Mouse (Mus musculus) heart, postnatal 14 days (tissue): ENCODE measurements at regions not wholly inside any gene's neighbourhood (a gene's known extent, or its start where the extent isn't known, plus 50 kb on each side); places are given as distances from the start of the nearest gene placed in this dataset.

ENCODE experiments used
- DNase-seq, 2 experiments: peaks; one replicate each; pipeline ENCODE4 v3.0.0; 2021 to 2022
- intact Hi-C: fragments of 180-260 bp; cut with DNase I; formaldehyde crosslinking; loops from one replicate; pipeline ENCODE4 v1.15.1; 2025

- intact Hi-C loops, result loop anchor here (10.0 kb wide), 1 partner anchor 114 kb away; no protein-coding TSS in a partner anchor
- DNase-seq, result peak; percentile 3 to 9
Measured at GRCm38 (mm10) chr5:91198620-91199019, 59.2 kb downstream of the Areg start.

GRCm38 (mm10) chr5:91200448-91200847 is 61.0 kb downstream of the Areg start:
- DNase-seq, result peak; percentile 8 to 40
- intact Hi-C loops, result loop anchor here (2.0 kb wide), 1 partner anchor 224 kb away; no protein-coding TSS in a partner anchor

- no peak for DNase-seq
- intact Hi-C loops, result no loop called here
Measured at GRCm38 (mm10) chr5:91204225-91205005, 65.0 kb downstream of the Areg start.

GRCm38 (mm10) chr5:91205350-91205880 is 66.0 kb downstream of the Areg start:
- no peak for DNase-seq
- intact Hi-C loops, result no loop called here

- no peak for DNase-seq
- intact Hi-C loops, result no loop called here
Measured at GRCm38 (mm10) chr5:91206569-91207490, 67.4 kb downstream of the Areg start.

- DNase-seq, result no peak
- intact Hi-C loops, result no loop called here
Measured at GRCm38 (mm10) chr5:91220174-91220573, 80.8 kb downstream of the Areg start.

GRCm38 (mm10) chr5:91241656-91242055 is 102.3 kb downstream of the Areg start:
- intact Hi-C loops, result no loop called here
- DNase-seq, result no peak

- no peak for DNase-seq
- intact Hi-C loops, result no loop called here
Measured at GRCm38 (mm10) chr5:91247444-91247843, 108.0 kb downstream of the Areg start.

- intact Hi-C loops, result no loop called here
- DNase-seq, result no peak
Measured at GRCm38 (mm10) chr5:91261895-91262294, 122.5 kb downstream of the Areg start.

GRCm38 (mm10) chr5:91262526-91262925 is 123.1 kb downstream of the Areg start:
- intact Hi-C loops, result no loop called here
- DNase-seq, result no peak

GRCm38 (mm10) chr5:91270747-91271146 is 131.3 kb downstream of the Areg start:
- intact Hi-C loops, result loop anchor here (10.0 kb wide), 1 partner anchor 186 kb away; no protein-coding TSS in a partner anchor
- DNase-seq, result peak in 1 of 2 experiments; percentile 16

GRCm38 (mm10) chr5:91271416-91271815 is 131.4 kb downstream of the Btc start:
- no peak for DNase-seq
- intact Hi-C loops, result loop anchor here (10.0 kb wide), 1 partner anchor 187 kb away; no protein-coding TSS in a partner anchor

GRCm38 (mm10) chr5:91274411-91274810 is 128.4 kb downstream of the Btc start:
- DNase-seq, result no peak
- intact Hi-C loops, result loop anchor here (10.0 kb wide), 1 partner anchor 190 kb away; no protein-coding TSS in a partner anchor

- no peak for DNase-seq
- intact Hi-C loops, result loop anchor here (10.0 kb wide), 1 partner anchor 194 kb away; no protein-coding TSS in a partner anchor
Measured at GRCm38 (mm10) chr5:91278466-91278865, 124.3 kb downstream of the Btc start.

- intact Hi-C loops, result loop anchor here (10.0 kb wide), 1 partner anchor 195 kb away; no protein-coding TSS in a partner anchor
Measured at GRCm38 (mm10) chr5:91279464-91279863, 123.3 kb downstream of the Btc start.

GRCm38 (mm10) chr5:91282969-91283368 is 119.8 kb downstream of the Btc start:
- no peak for DNase-seq
- intact Hi-C loops, result no loop called here

More at GRCm38 (mm10) chr5:91279464-91279863, 123.3 kb downstream of the Btc start:
- no peak for DNase-seq

GRCm38 (mm10) chr5:91293073-91293472 is 109.7 kb downstream of the Btc start:
- intact Hi-C loops, result no loop called here

GRCm38 (mm10) chr5:91294957-91295356 is 107.8 kb downstream of the Btc start:
- no peak for DNase-seq
- intact Hi-C loops, result no loop called here

More at GRCm38 (mm10) chr5:91293073-91293472, 109.7 kb downstream of the Btc start:
- no peak for DNase-seq

- intact Hi-C loops, result no loop called here
- no peak for DNase-seq
Measured at GRCm38 (mm10) chr5:91297068-91297467, 105.7 kb downstream of the Btc start.

GRCm38 (mm10) chr5:91302114-91302513 is 100.7 kb downstream of the Btc start:
- DNase-seq, result no peak
- intact Hi-C loops, result loop anchor here (10.0 kb wide), 1 partner anchor 217 kb away; no protein-coding TSS in a partner anchor
